Mouse (Mus musculus): ENCODE measurements at regions not wholly inside any gene's neighbourhood (a gene's known extent, or its start where the extent isn't known, plus 50 kb on each side); places are given as distances from the start of the nearest gene placed in this dataset.

DNA sequence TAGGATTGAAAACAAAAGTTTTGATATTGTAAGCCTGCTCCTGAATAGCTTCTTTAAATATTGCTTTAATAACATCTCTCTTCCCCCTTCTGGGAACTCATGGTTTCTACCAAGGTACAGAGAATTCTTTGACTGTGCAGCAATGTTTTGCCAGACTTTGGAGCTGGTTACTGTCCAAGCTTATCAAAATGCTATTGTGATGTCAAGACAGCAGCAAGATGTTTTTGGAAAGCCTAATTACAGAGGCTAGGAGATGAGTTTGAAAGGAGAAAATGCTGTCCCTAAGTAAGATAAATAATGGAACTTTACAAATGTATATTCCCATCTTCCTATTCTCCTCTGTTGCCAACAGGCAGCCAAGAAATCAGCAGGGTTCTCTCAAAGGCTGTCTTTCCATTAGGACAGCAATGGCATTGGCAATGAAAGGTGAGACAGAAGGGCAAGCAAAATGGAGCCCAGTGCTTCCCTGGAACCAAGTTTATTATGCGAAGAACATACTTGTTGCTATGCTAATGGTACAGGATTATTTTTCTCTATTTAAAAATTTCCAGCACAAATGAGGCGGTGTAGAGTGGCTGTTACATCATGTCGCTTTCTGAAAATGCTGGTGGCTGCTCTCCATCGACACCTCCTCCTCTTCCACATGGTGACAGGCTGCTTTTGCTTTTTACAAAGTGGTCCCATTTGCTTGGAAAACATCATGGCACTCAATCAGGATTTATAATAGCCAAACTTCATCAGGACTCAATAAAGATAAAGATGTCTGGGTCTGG lies 124.5 kb upstream of the Pter start:
- TF ChIP-seq ZNF384 (IDR thresholded peaks at IDR 0.05; ENCODE audit: low read depth, low read length): no peak
- no peak for TF ChIP-seq ZC3H11A (IDR thresholded peaks at IDR 0.05; ENCODE audit: borderline replicate concordance, low read depth, low read length)
- TF ChIP-seq HCFC1 (IDR thresholded peaks at IDR 0.05; ENCODE audit: borderline replicate concordance, insufficient read depth, low read length): no peak

Measured in ES-E14 (cell line).